Mouse (Mus musculus) CH12.LX (cell line): ENCODE data around the gene Asprv1. TPM values are rescaled to one million over a fixed set of nuclear protein-coding genes. Genes with fewer than 3 reads are reported as not detected.

Source experiments
- DNase-seq: peaks from one replicate; pipeline ENCODE4 v3.0.0-alpha.2; 2013; ENCODE audit errors: extremely low read depth
- H3K27ac ChIP-seq: 2 replicates; pipeline ENCODE4 v1.5.1; 2012; ENCODE audit warnings: low read depth, mild to moderate bottlenecking, control low read depth, moderate library complexity; ENCODE audit not compliant: insufficient read depth
- H3K27me3 ChIP-seq: replicated peaks from 2 replicates; pipeline ENCODE3; 2012; ENCODE audit warnings: inconsistent platforms
- H3K36me3 ChIP-seq, 2 experiments: replicated peaks in 1 of 2; 2 replicates each; pipeline versions ENCODE3 to v1.6.1; 2012; ENCODE audit warnings: inconsistent platforms in 1 of 2, low read length in 1 of 2, mild to moderate bottlenecking in 1 of 2, mixed read lengths in 1 of 2, moderate library complexity in 1 of 2; ENCODE audit not compliant: control insufficient read depth in 1 of 2, insufficient read depth in 1 of 2
- H3K4me1 ChIP-seq, 2 experiments: 2 replicates each; pipeline ENCODE4 v1.6.1; 2012; ENCODE audit warnings: inconsistent platforms in 1 of 2, moderate library complexity in 1 of 2; ENCODE audit not compliant: insufficient read depth in 2 of 2, control insufficient read depth in 1 of 2
- H3K4me2 ChIP-seq: 2 replicates; pipeline ENCODE4 v1.6.1; 2012; ENCODE audit warnings: low read depth, mild to moderate bottlenecking, control low read depth; ENCODE audit not compliant: poor library complexity, insufficient read depth, severe bottlenecking
- H3K4me3 ChIP-seq, 3 experiments: fragments of 150-350 bp in 1 of 3; sonication (generic) in 1 of 3; replicated peaks in 1 of 3; 2 replicates each; pipeline versions ENCODE3 to v1.5.1; 2011 to 2012; ENCODE audit warnings: low read depth in 2 of 3, low read length in 2 of 3, mild to moderate bottlenecking in 2 of 3, moderate library complexity in 2 of 3, control low read depth in 1 of 3, improper control_type of control experiment in 1 of 3, inconsistent platforms in 1 of 3, mixed read lengths in 1 of 3; ENCODE audit not compliant: poor library complexity in 1 of 3
- H3K79me2 ChIP-seq: replicated peaks from 2 replicates; pipeline ENCODE4 v1.6.1; 2012; ENCODE audit warnings: mild to moderate bottlenecking, moderate library complexity; ENCODE audit not compliant: control insufficient read depth, poor library complexity, insufficient read depth, severe bottlenecking; ENCODE audit errors: extremely low read depth
- H3K9ac ChIP-seq: 2 replicates; pipeline ENCODE4 v1.6.1; 2012; ENCODE audit warnings: low read depth, mild to moderate bottlenecking, control low read depth, moderate library complexity; ENCODE audit not compliant: insufficient read depth
- H3K9me3 ChIP-seq: replicated peaks from 2 replicates; pipeline ENCODE3; 2012; ENCODE audit warnings: low read length, inconsistent platforms, mixed read lengths
- BHLHE40 ChIP-seq: IDR thresholded peaks from 2 replicates; pipeline ENCODE4 v1.6.1; 2011; ENCODE audit warnings: mild to moderate bottlenecking, low read depth, low read length, improper control_type of control experiment
- CHD2 ChIP-seq: IDR thresholded peaks from 2 replicates; pipeline ENCODE4 v1.6.1; 2011; ENCODE audit warnings: low read length, improper control_type of control experiment
- CTCF ChIP-seq, 2 experiments: IDR thresholded peaks in 1 of 2; conservative IDR thresholded peaks in 1 of 2; 2 replicates each; pipeline ENCODE4 v1.5.1; 2011 to 2012; ENCODE audit warnings: low read depth in 2 of 2, low read length in 2 of 2, improper control_type of control experiment in 1 of 2, inconsistent platforms in 1 of 2, mild to moderate bottlenecking in 1 of 2, moderate library complexity in 1 of 2
- ETS1 ChIP-seq: conservative IDR thresholded peaks from 2 replicates; pipeline ENCODE4 v1.6.1; 2012; ENCODE audit warnings: low read depth, mild to moderate bottlenecking, inconsistent platforms, low read length, improper control_type of control experiment, moderate library complexity
- GABPA ChIP-seq: IDR thresholded peaks from 2 replicates; pipeline ENCODE4 v1.6.1; 2012; ENCODE audit warnings: low read depth, low read length, improper control_type of control experiment, inconsistent platforms; ENCODE audit not compliant: insufficient replicate concordance
- HCFC1 ChIP-seq: IDR thresholded peaks from 2 replicates; pipeline ENCODE4 v1.6.1; 2012; ENCODE audit warnings: low read depth, mild to moderate bottlenecking, inconsistent platforms, low read length, improper control_type of control experiment
- IRF4 ChIP-seq: IDR thresholded peaks from 2 replicates; pipeline ENCODE4 v1.6.1; 2014; ENCODE audit warnings: low read depth, mild to moderate bottlenecking, inconsistent platforms, low read length, improper control_type of control experiment
- MAFK ChIP-seq: IDR thresholded peaks from 2 replicates; pipeline ENCODE4 v1.6.1; 2011; ENCODE audit warnings: low read length, improper control_type of control experiment; ENCODE audit not compliant: insufficient replicate concordance
- MAZ ChIP-seq: IDR thresholded peaks from 2 replicates; pipeline ENCODE4 v1.6.1; 2012; ENCODE audit warnings: low read depth, mild to moderate bottlenecking, inconsistent platforms, low read length, improper control_type of control experiment, moderate library complexity
- NRF1 ChIP-seq: IDR thresholded peaks from 2 replicates; pipeline ENCODE4 v1.6.1; 2014; ENCODE audit warnings: low read depth, mild to moderate bottlenecking, inconsistent platforms, low read length, improper control_type of control experiment, moderate library complexity
- PAX5 ChIP-seq: IDR thresholded peaks from 2 replicates; pipeline ENCODE4 v1.6.1; 2012; ENCODE audit warnings: low read length, inconsistent platforms, mixed read lengths
- RCOR1 ChIP-seq: conservative IDR thresholded peaks from 2 replicates; pipeline ENCODE4 v1.6.1; 2012; ENCODE audit warnings: low read depth, mild to moderate bottlenecking, inconsistent platforms, low read length, improper control_type of control experiment
- SIN3A ChIP-seq: IDR thresholded peaks from 2 replicates; pipeline ENCODE4 v1.6.1; 2012; ENCODE audit warnings: low read length, improper control_type of control experiment, inconsistent platforms
- SMC3 ChIP-seq: IDR thresholded peaks from 2 replicates; pipeline ENCODE4 v1.6.1; 2011; ENCODE audit warnings: low read depth, low read length, improper control_type of control experiment
- TBP ChIP-seq: conservative IDR thresholded peaks from 2 replicates; pipeline ENCODE4 v1.6.1; 2011; ENCODE audit warnings: low read depth, low read length, improper control_type of control experiment
- TCF12 ChIP-seq: IDR thresholded peaks from 2 replicates; pipeline ENCODE4 v1.6.1; 2014; ENCODE audit warnings: low read depth, mild to moderate bottlenecking, inconsistent platforms, low read length, improper control_type of control experiment
- ZC3H11A ChIP-seq: IDR thresholded peaks from 2 replicates; pipeline ENCODE4 v1.6.1; 2012; ENCODE audit warnings: low read depth, mild to moderate bottlenecking, inconsistent platforms, low read length, improper control_type of control experiment
- ZMIZ1 ChIP-seq: IDR thresholded peaks from 2 replicates; pipeline ENCODE4 v1.6.1; 2012; ENCODE audit warnings: low read depth, mild to moderate bottlenecking, inconsistent platforms, low read length, improper control_type of control experiment
- ZNF384 ChIP-seq: IDR thresholded peaks from 2 replicates; pipeline ENCODE4 v1.6.1; 2012; ENCODE audit warnings: low read depth, low read length, improper control_type of control experiment, inconsistent platforms
- dilution Hi-C: fragments of 300-500 bp; cut with MboI; formaldehyde crosslinking; loops from 2 replicates; pipeline ENCODE4 v1.14.3; 2020; ENCODE audit warnings: low sequenced_read_pairs; ENCODE audit not compliant: extremely low pct_unique_long_range_greater_than_20kb, extremely low pct_ligation_motif_present
- in situ Hi-C: fragments of 300-500 bp; cut with MboI; formaldehyde crosslinking; loops from 3 replicates; pipeline ENCODE4 v1.14.3; 2019; ENCODE audit warnings: low sequenced_read_pairs, low pct_ligation_motif_present, low pct_unique_long_range_greater_than_20kb, mixed read lengths
- polyA plus RNA-seq: library from polyadenylated mRNA; unstranded; fragments of >175 nt; gene quantifications from 2 replicates; pipeline ENCODE4 v1.2.1, GENCODE M21; 2012; ENCODE audit warnings: low read depth; ENCODE audit not compliant: insufficient read length
- total RNA-seq, 2 experiments: library from RNA; depleted of rRNA; stranded (reverse); fragments of 300-350 nt in 1 of 2; fragments of >200 nt in 1 of 2; gene quantifications; 2 replicates each; pipeline ENCODE4 v1.2.3; 2012 to 2014

Asprv1 gene
- total and polyA plus RNA-seq, 3 experiments: not detected

- Histone ChIP-seq H3K79me2 (no peaks in the 10 kb centered on the region), H3K4me1 (peaks cover 8 to 48% of the 10 kb centered on the region in 2 experiments), H3K27me3 (no peaks in the 10 kb centered on the region), H3K4me2 (no peak overlapping the region), H3K36me3 (no peaks in the 10 kb centered on the region), H3K27ac (no peak overlapping the region), H3K9ac (no peak overlapping the region), H3K9me3 (no peaks in the 10 kb centered on the region), H3K4me3 (no peak overlapping the region)
- in situ Hi-C loops: no loop called here
- no peak for DNase-seq
- dilution Hi-C loops: no loop called here
- TF ChIP-seq ZNF384 (no peak), MAZ (no peak)
Observed at GRCm38 (mm10) chr6:86579926-86580325, 48.0 kb upstream of the Asprv1 start.

- no peak overlapping the region for H3K27ac ChIP-seq
Observed at GRCm38 (mm10) chr6:86583141-86583540, 44.8 kb upstream of the Asprv1 start.

GRCm38 (mm10) chr6:86583601-86584215, 44.3 kb upstream of the Asprv1 start:
- no peak overlapping the region for H3K4me2 ChIP-seq
- H3K27ac ChIP-seq: no peak overlapping the region
- H3K36me3 ChIP-seq: no peaks in the 10 kb centered on the region
- H3K9me3 ChIP-seq: no peaks in the 10 kb centered on the region
- dilution Hi-C loops: no loop called here
- H3K9ac ChIP-seq: no peak overlapping the region
- TF ChIP-seq PAX5 (no peak), ZNF384 (peak; percentile 28; the same call in 1 of the 2 replicates), SMC3 (no peak)
- DNase-seq: no peak
- H3K79me2 ChIP-seq: no peaks in the 10 kb centered on the region
- in situ Hi-C loops: no loop called here
- H3K27me3 ChIP-seq: no peaks in the 10 kb centered on the region
- H3K4me1 ChIP-seq: peaks cover 10 to 45% of the 10 kb centered on the region in 2 experiments
- H3K4me3 ChIP-seq: no peak overlapping the region

More at GRCm38 (mm10) chr6:86583141-86583540, 44.8 kb upstream of the Asprv1 start:
- H3K4me3 ChIP-seq: no peak overlapping the region
- no peaks in the 10 kb centered on the region for H3K36me3 ChIP-seq
- no peaks in the 10 kb centered on the region for H3K79me2 ChIP-seq
- TF ChIP-seq SIN3A (no peak), ETS1 (no peak), RCOR1 (no peak), ZC3H11A (no peak), HCFC1 (no peak), CHD2 (no peak), TBP (no peak), GABPA (no peak), IRF4 (no peak), NRF1 (no peak), ZMIZ1 (no peak), MAFK (no peak), BHLHE40 (no peak), TCF12 (no peak), PAX5 (no peak), CTCF (conservative IDR thresholded peaks at IDR 0.05 in 1 of 2, IDR thresholded peaks at IDR 0.05 in 1 of 2; ENCODE audit: low read depth in 2 of 2, low read length in 2 of 2) (no peak)
- H3K27me3 ChIP-seq: no peaks in the 10 kb centered on the region
- dilution Hi-C loops: no loop called here
- no peaks in the 10 kb centered on the region for H3K9me3 ChIP-seq
- no peak overlapping the region for H3K9ac ChIP-seq
- in situ Hi-C loops: no loop called here
- H3K4me2 ChIP-seq: no peak overlapping the region
- DNase-seq: no peak
- peaks cover 13 to 51% of the 10 kb centered on the region in 2 experiments for H3K4me1 ChIP-seq
